Mouse (Mus musculus) midbrain, postnatal 0 days (tissue): ENCODE results near the gene Nlgn1. TPM values are rescaled to one million over a fixed set of nuclear protein-coding genes. Genes with fewer than 3 reads are reported as not detected.
A peak's percentile ranks its signal among the peaks of the same experiment; 100 is the strongest.

Source experiments
- ATAC-seq: fragments of 200-750 bp; cut with Nextera tagmentation; 2 replicates; pipeline ENCODE4 v1.8.0; 2017; ENCODE audit warnings: moderate number of reproducible peaks, mild to moderate bottlenecking, moderate TSS enrichment, moderate library complexity; ENCODE audit not compliant: low FRiP score
- DNase-seq: peaks from one replicate; pipeline ENCODE4 v3.0.0-alpha.2; 2015; ENCODE audit warnings: low spot score
- H3K27ac ChIP-seq: fragments of 300-500 bp; sonication (generic); 2 replicates; pipeline ENCODE4 v1.5.1; 2014; ENCODE audit warnings: low read depth, mild to moderate bottlenecking, low read length, mixed read lengths
- H3K27me3 ChIP-seq: fragments of 300-500 bp; sonication (generic); 2 replicates; pipeline ENCODE4 v1.6.1; 2014; ENCODE audit warnings: low read length, control low read depth, mixed read lengths; ENCODE audit not compliant: insufficient read depth
- H3K36me3 ChIP-seq: fragments of 300-500 bp; sonication (generic); 2 replicates; pipeline ENCODE4 v1.6.1; 2014; ENCODE audit warnings: low read length, control low read depth, mixed read lengths; ENCODE audit not compliant: insufficient read depth
- H3K4me1 ChIP-seq: fragments of 300-500 bp; sonication (generic); 2 replicates; pipeline ENCODE4 v1.6.1; 2014; ENCODE audit warnings: mild to moderate bottlenecking, control low read depth, antibody characterized with exemption, low read length, mixed read lengths; ENCODE audit not compliant: insufficient read depth
- H3K4me2 ChIP-seq: fragments of 300-500 bp; sonication (generic); 2 replicates; pipeline ENCODE4 v1.6.1; 2014; ENCODE audit warnings: low read depth, mild to moderate bottlenecking, low read length, mixed read lengths; ENCODE audit not compliant: poor library complexity, severe bottlenecking
- H3K4me3 ChIP-seq: fragments of 300-500 bp; sonication (generic); 2 replicates; pipeline ENCODE4 v1.5.1; 2014; ENCODE audit warnings: low read depth, mild to moderate bottlenecking, low read length, moderate library complexity
- H3K9ac ChIP-seq: fragments of 300-500 bp; sonication (generic); replicated peaks from 2 replicates; pipeline ENCODE4 v1.6.1; 2014; ENCODE audit warnings: mild to moderate bottlenecking, low read length, moderate library complexity, mixed read lengths; ENCODE audit not compliant: poor library complexity, severe bottlenecking
- H3K9me3 ChIP-seq: fragments of 300-500 bp; sonication (generic); 2 replicates; pipeline ENCODE4 v1.6.1; 2016; ENCODE audit warnings: low read length, control low read depth
- CTCF ChIP-seq: IDR thresholded peaks from 2 replicates; pipeline ENCODE4 v1.5.1; 2016; ENCODE audit warnings: antibody characterized with exemption, mild to moderate bottlenecking
- WGBS: fragments of 180-500 bp; shearing (Covaris S2); extraction: QIAGEN DNeasy Blood & Tissue Kit; methylation state at CpG from one replicate; pipeline ENCODE4 v1.1.7; 2014; 5-methylcytosine and 5-hydroxymethylcytosine counted together
- polyA plus RNA-seq: library from polyadenylated mRNA; unstranded; fragments of >200 nt; fragmentation: Nextera tagmentation; extraction: Ambion mirVana; gene quantifications from 2 replicates; pipeline ENCODE4 v1.2.1, GENCODE M21; 2015
- total RNA-seq: library from RNA; depleted of rRNA; stranded (reverse); fragments of >200 nt; gene quantifications from 2 replicates; pipeline ENCODE4 v1.2.3, GENCODE M21; 2014; rRNA removed

Gene Nlgn1
- total RNA-seq (87.9 and 96.9 TPM in 2 replicates), polyA plus RNA-seq (39.9 and 40.8 TPM in 2 replicates)

GRCm38 (mm10) chr3:26332400-26333238 lies at the start of gene Nlgn1:
Gene Nlgn1, minus strand, starts transcription at chr3:26332460.
- H3K27ac ChIP-seq: peak within 1 kb of the TSS; percentile 87
- H3K4me3 ChIP-seq: peak within 1 kb of the TSS; percentile 78
- peaks cover 3% of the 10 kb centered on the region; the same call in 1 of the 2 replicates for H3K4me1 ChIP-seq
- H3K36me3 ChIP-seq: no peaks in the 10 kb centered on the region
- WGBS: under 1% methylated on average over 14 of the region's 14 CpGs
- peak within 1 kb of the TSS; percentile 92 for H3K9ac ChIP-seq
- peak within 1 kb of the TSS; percentile 80 for H3K4me2 ChIP-seq
- H3K27me3 ChIP-seq: no peaks in the 10 kb centered on the region
- ATAC-seq (peak; percentile 15; the same call in 1 of the 2 replicates), DNase-seq (no peak)
- H3K9me3 ChIP-seq: no peaks in the 10 kb centered on the region
- no peak for TF ChIP-seq CTCF

DNA sequence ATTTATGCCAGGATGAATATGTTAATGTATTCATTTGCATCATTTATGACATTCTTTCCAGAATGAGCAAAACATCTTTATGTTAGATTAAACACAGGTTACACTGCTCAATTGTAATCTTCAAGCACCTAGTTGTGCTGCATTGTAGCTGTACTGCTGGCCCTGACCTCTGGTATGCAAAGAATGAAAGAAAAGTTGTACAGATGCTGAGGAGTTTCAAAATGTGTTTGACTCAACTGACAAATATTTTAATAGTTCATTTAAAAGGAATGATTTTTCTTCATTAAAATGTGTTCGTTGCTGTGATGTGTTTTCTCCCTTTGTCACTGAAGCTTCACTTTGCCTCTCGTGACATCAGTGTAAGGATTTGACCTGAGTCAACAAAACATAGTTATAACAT lies 46.0 kb upstream of the Nlgn1 start:
- WGBS: 86% methylated on average over 2 of the region's 2 CpGs
- Histone ChIP-seq H3K4me1 (no peaks in the 10 kb centered on the region), H3K9me3 (no peaks in the 10 kb centered on the region), H3K36me3 (no peaks in the 10 kb centered on the region), H3K27me3 (no peaks in the 10 kb centered on the region), H3K4me2 (no peak overlapping the region), H3K9ac (no peak overlapping the region), H3K4me3 (no peak overlapping the region), H3K27ac (no peak overlapping the region)
- TF ChIP-seq CTCF: no peak
- no peak for DNase-seq
- ATAC-seq: no peak

DNA sequence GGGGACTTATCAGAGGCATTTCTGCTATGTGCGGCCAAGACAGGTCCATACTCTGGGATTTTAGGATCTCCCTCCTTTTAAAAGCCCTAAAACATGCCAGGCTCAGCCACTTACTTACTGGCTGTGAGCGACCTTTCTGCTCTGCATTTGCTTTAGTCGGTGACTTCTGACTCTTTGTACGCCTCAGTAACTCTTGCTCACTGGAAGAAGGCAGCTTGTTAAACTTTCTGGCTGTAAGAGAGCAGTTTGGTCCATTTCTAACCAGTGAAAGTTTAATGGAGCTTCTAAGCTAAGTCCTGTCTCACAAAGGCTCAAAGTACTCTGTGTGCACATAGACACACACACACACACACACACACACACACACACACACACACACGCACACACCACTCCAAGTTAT lies 22.8 kb upstream of the Nlgn1 start:
- H3K4me3 ChIP-seq: no peak overlapping the region
- no peaks in the 10 kb centered on the region for H3K9me3 ChIP-seq
- no peak overlapping the region for H3K4me2 ChIP-seq
- H3K27me3 ChIP-seq: no peaks in the 10 kb centered on the region
- no peaks in the 10 kb centered on the region for H3K4me1 ChIP-seq
- ATAC-seq (no peak), DNase-seq (no peak)
- H3K9ac ChIP-seq: no peak overlapping the region
- no peak for TF ChIP-seq CTCF
- no peak overlapping the region for H3K27ac ChIP-seq
- no peaks in the 10 kb centered on the region for H3K36me3 ChIP-seq
- WGBS: 79% methylated on average over 5 of the region's 5 CpGs

DNA sequence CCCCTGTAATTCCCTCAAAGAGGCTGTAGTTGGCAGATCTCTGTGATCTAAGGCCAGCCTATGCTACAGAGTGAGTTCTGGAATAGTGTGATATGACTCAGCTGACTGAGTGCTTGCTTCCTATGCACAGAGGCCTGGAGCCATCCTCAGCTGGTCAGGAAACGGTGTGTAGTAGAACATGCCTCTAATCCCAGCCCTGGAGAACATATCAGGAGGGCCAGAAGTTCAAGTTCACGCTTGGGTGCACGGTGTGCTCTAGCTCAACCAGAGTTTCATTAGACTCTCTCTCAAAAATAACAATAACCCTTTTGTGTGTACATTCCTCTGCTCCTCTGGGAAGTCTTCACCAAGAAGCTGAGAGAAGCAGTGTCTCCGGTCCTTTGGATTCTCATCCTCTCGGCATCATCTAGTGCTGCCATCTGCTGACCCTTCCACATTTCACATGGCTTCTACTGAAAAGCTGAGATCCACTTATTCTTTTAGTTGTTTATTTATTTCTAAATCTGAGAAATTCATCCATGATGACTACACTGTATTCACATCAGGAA lies 22.3 kb upstream of the Nlgn1 start:
- DNase-seq (peak; percentile 58), ATAC-seq (peak; percentile 16; the same call in 1 of the 2 replicates)
- Histone ChIP-seq H3K27me3 (no peaks in the 10 kb centered on the region), H3K36me3 (no peaks in the 10 kb centered on the region), H3K4me2 (no peak overlapping the region), H3K4me3 (no peak overlapping the region), H3K9me3 (no peaks in the 10 kb centered on the region), H3K4me1 (no peaks in the 10 kb centered on the region), H3K9ac (no peak overlapping the region), H3K27ac (no peak overlapping the region)
- peak; percentile 69 for TF ChIP-seq CTCF
- 66% methylated on average over 5 of the region's 5 CpGs for WGBS

GRCm38 (mm10) chr3:26337495-26337894 lies 5.2 kb upstream of the Nlgn1 start:
- no peak for ATAC-seq
- WGBS: 92% methylated on average over 2 of the region's 2 CpGs
- H3K27ac ChIP-seq: no peak overlapping the region
- no peak overlapping the region for H3K4me3 ChIP-seq
- no peaks in the 10 kb centered on the region for H3K9me3 ChIP-seq
- no peaks in the 10 kb centered on the region for H3K27me3 ChIP-seq
- H3K4me2 ChIP-seq: no peak overlapping the region
- no peak for TF ChIP-seq CTCF
- no peak for DNase-seq
- no peaks in the 10 kb centered on the region; the same call in 1 of the 2 replicates for H3K4me1 ChIP-seq
- H3K9ac ChIP-seq: no peak overlapping the region
- no peaks in the 10 kb centered on the region for H3K36me3 ChIP-seq
